Mouse (Mus musculus) layer of hippocampus, adult 2 months (tissue): Measurements from ENCODE around the gene Mrgprf. TPM values are rescaled to one million over a fixed set of nuclear protein-coding genes. Genes with fewer than 3 reads are reported as not detected.
A peak's percentile ranks its signal among the peaks of the same experiment; 100 is the strongest.

Source experiments
- DNase-seq, 2 experiments: peaks; one replicate each; pipeline ENCODE4 v3.0.0; 2022; ENCODE audit warnings: low spot score in 2 of 2
- H3K27ac ChIP-seq: fragments of 200-600 bp; 2 replicates; pipeline ENCODE4 v1.8.1; 2022
- H3K4me3 ChIP-seq: fragments of 200-600 bp; 2 replicates; pipeline ENCODE4 v1.8.1; 2022; ENCODE audit warnings: mild to moderate bottlenecking
- CTCF ChIP-seq: fragments of 200-600 bp; conservative IDR thresholded peaks from 2 replicates; pipeline ENCODE4 v1.8.1; 2022; ENCODE audit warnings: antibody characterized with exemption, mild to moderate bottlenecking, moderate library complexity
- total RNA-seq, 2 experiments: library from RNA; stranded (reverse); gene quantifications; 2 replicates each; pipeline ENCODE4 v1.2.3; 2021

Mrgprf gene
- total RNA-seq, 2 experiments from 2014 or later: 0.42 to 1.4 TPM

DNA sequence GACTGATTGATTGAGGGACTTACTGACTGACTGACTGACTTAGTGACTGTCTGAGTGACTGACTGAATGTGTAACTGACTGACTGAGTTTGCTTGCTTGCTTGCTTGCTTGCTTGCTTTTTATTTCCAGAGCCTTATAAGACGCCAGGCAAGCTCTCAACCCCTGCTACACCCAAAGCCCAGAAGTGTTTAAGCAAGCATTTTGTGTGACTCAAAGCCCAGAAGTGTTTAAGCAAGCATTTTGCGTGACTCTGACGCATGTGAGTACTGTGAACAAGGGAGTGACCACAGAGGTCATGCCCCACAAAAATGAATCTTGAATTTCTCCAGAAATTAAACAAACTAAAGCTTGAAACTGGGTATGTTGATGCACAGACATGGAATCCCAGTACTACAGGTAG is 16.3 kb upstream of the Mrgprf start:
- no peak for TF ChIP-seq CTCF
- no peak overlapping the region for H3K4me3 ChIP-seq
- no peak for DNase-seq

DNA sequence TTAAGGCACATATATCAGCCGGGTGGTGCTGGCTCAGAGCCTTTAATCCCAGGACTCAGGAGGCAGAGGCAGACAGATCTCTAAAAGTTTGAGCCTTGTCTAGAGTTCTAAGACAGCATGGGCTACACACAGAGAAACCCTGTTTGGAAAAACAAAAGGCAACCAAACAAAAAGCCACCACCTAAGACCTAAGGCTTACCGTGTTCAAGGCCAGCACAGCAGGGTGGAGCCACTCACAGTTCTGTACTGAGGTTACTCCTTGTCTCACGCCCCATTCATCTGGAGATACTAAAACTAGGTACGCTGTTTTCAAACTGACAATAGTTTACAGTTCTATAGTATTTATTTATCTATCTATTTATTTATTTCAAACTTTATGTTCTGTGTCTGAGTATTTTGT is 15.2 kb upstream of the Mrgprf start:
- Histone ChIP-seq H3K27ac (no peak overlapping the region), H3K4me3 (no peak overlapping the region)
- no peak for DNase-seq
- no peak for TF ChIP-seq CTCF

More for the DNA sequence above, 16.3 kb upstream of the Mrgprf start:
- no peak overlapping the region for H3K27ac ChIP-seq

DNA sequence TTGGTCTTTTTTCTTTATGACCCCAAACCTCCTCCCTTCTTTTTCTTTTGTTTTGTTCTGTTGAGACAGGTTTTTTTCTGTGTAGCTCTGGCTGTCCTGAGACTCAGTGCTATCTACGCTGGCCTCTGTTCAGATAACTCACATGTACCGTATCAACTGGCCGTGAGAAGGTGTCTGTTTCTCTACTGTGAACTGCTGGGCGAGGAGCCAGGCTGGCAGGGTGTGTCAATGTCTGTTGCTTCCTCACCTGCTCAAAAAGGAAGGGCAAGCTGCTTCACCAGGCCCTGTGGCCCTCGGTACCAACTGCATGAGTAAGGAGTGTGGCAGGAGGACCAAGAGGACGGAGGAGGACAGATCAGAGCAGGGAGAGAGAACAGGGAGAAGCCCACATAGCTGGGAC is 13.2 kb upstream of the Mrgprf start:
- Histone ChIP-seq H3K27ac (no peak overlapping the region), H3K4me3 (no peak overlapping the region)
- no peak for TF ChIP-seq CTCF
- DNase-seq: no peak

DNA sequence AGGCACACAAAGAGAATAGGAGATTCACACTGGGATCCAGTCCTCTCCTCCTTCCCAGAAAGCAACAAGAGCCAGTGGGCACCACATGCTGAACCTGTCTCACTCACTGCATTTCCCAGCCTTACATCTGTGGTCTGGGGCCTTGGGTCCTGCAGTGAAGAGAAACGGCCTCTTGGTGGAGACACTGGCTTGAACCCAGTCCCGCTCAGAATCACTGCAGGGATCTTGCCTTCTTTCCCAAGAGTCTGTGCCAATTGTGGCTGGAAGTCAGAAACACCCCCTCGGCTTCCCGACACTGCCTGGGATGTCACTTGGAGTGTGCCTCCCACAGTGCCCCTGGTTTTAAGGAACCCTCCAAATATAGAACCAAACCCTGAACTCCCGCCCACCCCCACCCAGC is 11.3 kb upstream of the Mrgprf start:
- DNase-seq: no peak
- Histone ChIP-seq H3K27ac (no peak overlapping the region), H3K4me3 (no peak overlapping the region)
- peak; percentile 74 for TF ChIP-seq CTCF

DNA sequence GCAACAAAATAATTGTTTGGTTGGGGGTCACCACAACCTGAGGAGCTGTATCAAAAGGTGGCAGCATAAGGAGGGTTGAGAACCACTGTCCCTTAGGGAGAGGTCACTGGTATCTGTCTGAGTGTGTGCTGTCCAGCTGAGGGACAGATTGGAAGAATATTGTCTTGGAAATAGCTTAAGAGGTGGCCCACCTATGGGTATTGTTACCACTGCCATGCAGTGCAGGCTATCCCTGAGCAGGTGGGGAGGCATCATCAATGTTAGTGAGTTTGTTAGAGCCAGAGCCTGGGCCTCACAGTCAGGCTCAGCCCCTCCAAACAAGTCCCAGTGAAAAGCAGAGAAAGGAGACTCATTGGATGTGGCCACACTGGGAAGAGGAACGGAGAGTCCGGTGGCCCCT is 8.8 kb upstream of the Mrgprf start:
- no peak for DNase-seq
- TF ChIP-seq CTCF: no peak
- Histone ChIP-seq H3K4me3 (no peak overlapping the region), H3K27ac (no peak overlapping the region)

DNA sequence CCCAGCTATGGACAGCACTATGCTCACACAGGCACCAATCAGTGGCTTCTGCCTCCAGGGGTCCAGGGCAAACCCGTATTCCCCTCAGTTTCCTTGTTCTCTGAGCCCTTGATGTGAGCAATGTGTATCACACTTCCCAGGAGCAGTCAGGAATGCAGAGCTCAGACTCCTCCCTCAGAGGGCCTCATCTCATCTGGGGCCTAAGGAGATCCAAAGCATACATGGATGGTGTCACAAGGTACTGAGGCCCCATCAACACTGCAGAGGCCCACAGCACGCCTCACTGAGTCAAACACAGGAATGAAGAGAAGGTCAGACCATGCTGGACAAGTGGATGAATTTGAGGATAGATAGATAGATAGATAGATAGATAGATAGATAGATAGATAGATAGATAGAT is 7.9 kb upstream of the Mrgprf start:
- no peak for DNase-seq
- no peak overlapping the region for H3K4me3 ChIP-seq
- no peak for TF ChIP-seq CTCF

DNA sequence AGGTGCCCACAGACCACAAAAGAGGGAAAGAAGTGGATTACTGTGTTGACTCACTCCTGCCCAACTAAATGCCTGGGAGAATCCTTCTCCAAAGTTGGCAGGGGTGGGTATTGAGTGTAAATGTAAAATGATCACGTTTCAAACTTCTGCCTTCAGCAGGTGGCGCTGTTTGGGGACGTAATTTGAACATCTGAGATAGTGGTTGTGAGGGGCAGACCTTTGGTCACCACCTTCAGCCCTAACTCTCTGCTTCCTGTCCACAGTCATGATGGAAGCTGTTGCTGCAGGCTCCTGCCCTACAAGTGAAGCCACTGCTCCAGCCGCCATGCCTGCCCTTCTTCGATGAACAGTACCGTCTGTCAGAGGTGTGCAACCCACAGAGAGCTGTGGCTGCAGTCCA is 6.8 kb upstream of the Mrgprf start:
- TF ChIP-seq CTCF: peak; percentile 68
- Histone ChIP-seq H3K4me3 (no peak overlapping the region), H3K27ac (no peak overlapping the region)
- DNase-seq: no peak

More for the DNA sequence above, 7.9 kb upstream of the Mrgprf start:
- no peak overlapping the region for H3K27ac ChIP-seq

DNA sequence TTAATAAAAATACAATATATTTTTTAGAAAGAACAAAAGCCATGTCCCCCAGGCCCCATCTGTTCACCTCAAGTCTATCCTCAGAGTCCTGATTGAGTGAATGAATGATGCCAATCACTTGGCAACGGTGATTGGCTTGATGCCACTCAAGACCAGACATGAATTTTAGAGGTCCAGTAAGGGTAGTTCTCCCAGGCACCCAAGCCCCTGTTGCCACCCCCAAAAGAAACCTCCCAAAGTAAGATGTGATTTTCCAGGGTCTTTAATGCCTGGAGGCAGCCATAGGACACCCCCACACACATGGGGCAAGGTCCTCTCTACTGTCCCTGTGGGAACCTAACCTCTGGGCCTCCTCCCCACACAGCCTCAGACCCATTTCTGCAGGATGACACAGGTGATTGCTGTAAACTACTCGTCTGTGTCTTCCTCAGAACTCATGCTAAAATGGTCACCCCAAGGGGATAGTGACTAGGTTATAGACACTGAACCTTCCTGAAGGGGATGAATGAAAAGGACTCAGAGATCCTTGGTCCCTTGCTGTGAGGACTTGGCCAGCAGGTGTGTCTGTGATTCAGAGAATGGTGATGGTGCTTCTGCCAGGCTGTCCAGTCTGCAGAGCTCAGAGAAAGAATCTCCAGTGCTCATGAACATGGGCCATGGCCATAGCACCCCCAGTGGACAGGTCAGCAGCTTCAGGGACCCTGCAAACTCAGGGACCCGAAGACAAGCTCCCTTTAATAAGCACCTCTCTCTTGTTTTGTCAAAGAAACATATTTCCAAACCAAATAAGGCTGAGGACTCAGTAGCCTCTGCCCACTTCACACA is 1.8 kb upstream of the Mrgprf start:
- Histone ChIP-seq H3K4me3 (no peak overlapping the region), H3K27ac (no peak overlapping the region; the same call in 1 of the 2 replicates)
- TF ChIP-seq CTCF: peak; percentile 40

DNA sequence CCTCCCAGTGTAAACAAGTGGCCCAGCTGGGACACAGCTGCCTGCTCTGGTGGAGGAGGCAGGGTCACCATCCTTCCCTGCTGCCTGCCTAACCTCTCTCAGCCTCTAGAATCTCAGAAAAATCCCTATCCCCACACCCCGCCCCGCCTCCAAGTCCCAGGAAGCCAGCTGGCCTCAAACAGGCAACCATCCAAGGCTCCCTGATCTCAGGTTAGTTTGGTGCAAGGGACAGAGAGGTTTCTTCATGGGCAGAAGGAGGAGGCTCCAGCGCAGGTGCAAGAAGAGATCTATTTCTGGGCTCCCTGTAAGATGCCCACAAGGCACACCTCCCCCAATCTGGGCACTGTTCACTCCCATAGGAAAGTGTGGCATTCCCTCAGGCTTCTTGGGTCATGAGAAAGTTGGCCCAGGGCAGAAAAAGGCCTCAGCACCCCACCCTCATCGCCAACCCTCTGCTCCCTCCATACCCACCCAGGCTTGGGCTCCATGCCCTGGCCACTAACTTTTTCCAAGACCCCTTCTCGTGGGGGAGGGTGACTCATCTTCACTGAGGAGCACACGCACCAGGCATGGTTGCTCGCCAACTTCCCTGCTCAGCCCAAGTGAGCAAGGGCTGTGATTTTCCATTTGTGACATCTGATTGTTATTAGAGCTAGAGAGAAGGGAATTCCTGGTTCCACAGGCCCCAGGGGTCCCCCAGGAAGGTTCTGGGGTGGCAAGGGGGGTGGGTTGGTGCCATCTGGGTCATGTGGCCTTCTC is 887 bp upstream of the Mrgprf start:
- DNase-seq: no peak
- Histone ChIP-seq H3K27ac (0 out of 2 replicates have a peak overlapping the region, but pooled peaks have one; percentile 48), H3K4me3 (no peak overlapping the region)
- no peak for TF ChIP-seq CTCF

More for the DNA sequence above, 1.8 kb upstream of the Mrgprf start:
- DNase-seq: no peak

DNA sequence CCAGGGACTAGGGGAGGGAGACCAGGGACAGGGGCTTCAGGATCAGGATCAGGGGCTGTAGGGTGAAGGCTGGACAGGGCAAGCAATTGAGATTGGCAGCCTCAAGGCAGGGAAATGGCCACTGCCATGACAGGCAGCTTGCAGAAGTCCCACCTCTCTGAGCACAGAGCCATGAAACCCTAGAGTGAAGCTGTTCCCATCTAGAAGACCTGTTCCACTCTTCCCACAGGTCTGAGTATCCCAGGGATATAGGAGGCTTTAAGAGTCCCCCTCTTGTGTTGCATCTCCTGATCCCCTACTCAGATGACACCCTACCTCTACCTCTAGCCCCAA is 346 bp downstream of the Mrgprf start:
- H3K27ac ChIP-seq: no peak overlapping the region
- H3K4me3 ChIP-seq: no peak overlapping the region
- DNase-seq: no peak
- TF ChIP-seq CTCF: no peak

DNA sequence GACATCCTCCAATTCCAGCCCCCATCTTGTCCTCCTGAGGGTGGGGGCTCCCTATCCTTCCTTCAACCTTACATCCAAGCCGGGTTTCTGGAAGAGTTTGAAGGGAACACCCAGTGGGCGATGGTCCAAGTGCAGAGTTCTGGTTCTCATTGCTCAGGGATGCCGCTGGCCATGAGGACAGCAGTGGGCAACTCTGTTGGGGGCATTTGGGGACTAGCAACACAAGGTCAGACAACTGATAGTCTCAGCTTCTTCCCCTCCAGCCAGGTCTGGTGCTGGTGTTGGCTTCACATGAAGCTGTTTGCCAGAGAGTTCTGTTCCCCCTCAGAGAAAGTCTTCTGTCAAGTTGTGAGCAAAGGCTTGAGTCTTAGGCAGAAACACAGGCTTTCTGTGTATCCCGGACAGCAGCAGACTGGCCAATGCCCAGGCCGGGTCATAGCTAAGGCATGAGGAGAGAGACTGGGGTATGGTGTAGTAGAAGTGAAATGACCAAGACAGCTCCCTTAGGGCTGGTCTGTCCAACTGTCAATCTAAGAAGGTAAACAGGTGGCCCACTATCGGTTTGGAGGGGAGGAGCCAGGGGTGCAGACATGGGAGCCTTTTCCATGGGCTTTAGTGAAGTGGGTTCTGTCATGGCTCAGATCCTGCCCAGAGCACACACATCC is 845 bp downstream of the Mrgprf start:
- DNase-seq: no peak
- TF ChIP-seq CTCF: no peak
- Histone ChIP-seq H3K27ac (no peak overlapping the region), H3K4me3 (no peak overlapping the region)

DNA sequence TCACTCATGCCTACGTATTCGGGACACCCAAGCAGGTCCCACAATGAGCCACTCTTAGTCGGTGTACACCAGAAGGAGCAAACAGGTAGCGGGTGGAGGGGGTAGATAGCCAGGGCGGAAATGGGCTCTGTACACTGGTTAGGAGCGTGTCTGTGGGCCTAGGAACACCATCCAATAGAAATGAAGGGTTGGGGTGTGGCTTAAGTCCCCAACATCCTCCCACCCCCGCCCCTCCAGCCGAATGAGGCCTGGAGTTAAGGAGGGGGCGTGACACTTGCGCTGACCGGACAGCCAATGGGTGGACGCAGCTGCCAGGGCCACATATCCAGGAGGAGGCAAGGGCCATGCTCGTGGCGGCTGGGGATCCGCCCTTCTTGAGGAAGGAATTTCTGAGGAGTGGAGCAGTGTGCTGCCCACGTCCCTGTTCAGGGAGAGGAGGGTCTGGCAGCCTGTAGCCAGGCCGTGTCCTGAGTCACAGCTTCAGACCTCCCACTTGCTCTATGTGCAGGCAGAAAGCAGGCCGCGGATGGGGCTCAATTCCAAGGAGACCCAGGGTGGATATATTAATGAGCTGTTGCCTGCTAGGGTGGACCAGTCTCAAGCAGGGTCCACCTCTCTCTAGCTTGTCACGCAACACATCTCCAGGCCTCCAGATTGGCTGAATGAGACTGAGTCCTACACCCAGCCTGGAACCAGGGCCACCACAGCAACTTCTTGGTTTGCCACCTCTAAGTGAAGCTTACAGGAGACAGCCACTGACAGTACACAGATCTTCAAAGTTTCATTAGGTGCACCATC is 2.1 kb downstream of the Mrgprf start:
- DNase-seq: no peak
- no peak for TF ChIP-seq CTCF
- H3K4me3 ChIP-seq: no peak overlapping the region
- no peak overlapping the region for H3K27ac ChIP-seq
